Mouse (Mus musculus): Measurements from ENCODE around the gene Gnaq.
"Not testable (repeated sequence)": the region's sequence is repeated elsewhere in the genome, so short reads cannot be mapped to it uniquely, and the experiment has no call there.

Gnaq gene

GRCm38 (mm10) chr19:16132791-16132864 is at the start of gene Gnaq:
Gene Gnaq, plus strand, starts transcription at chr19:16132831.
- no peak for DNase-seq (ENCODE audit: low spot score in 2 of 2)

GRCm38 (mm10) chr19:16083981-16084630 is 48.5 kb upstream of the Gnaq start:
- DNase-seq (ENCODE audit: low spot score in 2 of 2), result not testable (repeated sequence)

GRCm38 (mm10) chr19:16085248-16085647 is 47.4 kb upstream of the Gnaq start:
- DNase-seq (ENCODE audit: low spot score in 2 of 2), result no peak

GRCm38 (mm10) chr19:16086154-16086553 is 46.5 kb upstream of the Gnaq start:
- no peak for DNase-seq (ENCODE audit: low spot score in 2 of 2)

GRCm38 (mm10) chr19:16086581-16086980 is 46.0 kb upstream of the Gnaq start:
- DNase-seq (ENCODE audit: low spot score in 2 of 2), result no peak

GRCm38 (mm10) chr19:16087391-16087790 is 45.2 kb upstream of the Gnaq start:
- no peak for DNase-seq (ENCODE audit: low spot score in 2 of 2)

GRCm38 (mm10) chr19:16093616-16094015 is 39.0 kb upstream of the Gnaq start:
- no peak for DNase-seq (ENCODE audit: low spot score in 2 of 2)

GRCm38 (mm10) chr19:16109901-16110300 is 22.7 kb upstream of the Gnaq start:
- no peak for DNase-seq (ENCODE audit: low spot score in 2 of 2)

GRCm38 (mm10) chr19:16110670-16111069 is 22.0 kb upstream of the Gnaq start:
- no peak for DNase-seq (ENCODE audit: low spot score in 2 of 2)

- DNase-seq (ENCODE audit: low spot score in 2 of 2), result no peak
Measured at GRCm38 (mm10) chr19:16113295-16113694, 19.3 kb upstream of the Gnaq start.

- no peak for DNase-seq (ENCODE audit: low spot score in 2 of 2)
Measured at GRCm38 (mm10) chr19:16118421-16118820, 14.2 kb upstream of the Gnaq start.

- no peak for DNase-seq (ENCODE audit: low spot score in 2 of 2)
Measured at GRCm38 (mm10) chr19:16121301-16121700, 11.3 kb upstream of the Gnaq start.

GRCm38 (mm10) chr19:16128715-16129114 is 3.9 kb upstream of the Gnaq start:
- no peak for DNase-seq (ENCODE audit: low spot score in 2 of 2)

- DNase-seq (ENCODE audit: low spot score in 2 of 2), result no peak
Measured at GRCm38 (mm10) chr19:16129171-16129570, 3.5 kb upstream of the Gnaq start.

GRCm38 (mm10) chr19:16130476-16130875 is 2.2 kb upstream of the Gnaq start:
- no peak for DNase-seq (ENCODE audit: low spot score in 2 of 2)

GRCm38 (mm10) chr19:16131831-16132230 is 800 bp upstream of the Gnaq start:
- DNase-seq (ENCODE audit: low spot score in 2 of 2), result no peak

GRCm38 (mm10) chr19:16132340-16132790 is 266 bp upstream of the Gnaq start:
- peak; percentile 64 to 79 for DNase-seq (ENCODE audit: low spot score in 2 of 2)

- peak; percentile 37 to 52 for DNase-seq (ENCODE audit: low spot score in 2 of 2)
Measured at GRCm38 (mm10) chr19:16132865-16133720, 462 bp downstream of the Gnaq start.

GRCm38 (mm10) chr19:16133721-16134570 is 1.3 kb downstream of the Gnaq start:
- no peak for DNase-seq (ENCODE audit: low spot score in 2 of 2)

- no peak for DNase-seq (ENCODE audit: low spot score in 2 of 2)
Measured at GRCm38 (mm10) chr19:16138064-16138580, 5.5 kb downstream of the Gnaq start.

- DNase-seq (ENCODE audit: low spot score in 2 of 2), result no peak
Measured at GRCm38 (mm10) chr19:16140710-16141109, 8.1 kb downstream of the Gnaq start.

GRCm38 (mm10) chr19:16141857-16142256 is 9.2 kb downstream of the Gnaq start:
- no peak for DNase-seq (ENCODE audit: low spot score in 2 of 2)

GRCm38 (mm10) chr19:16142990-16143389 is 10.4 kb downstream of the Gnaq start:
- no peak for DNase-seq (ENCODE audit: low spot score in 2 of 2)

Measured in thymus, postnatal 10 days (tissue).